Mouse (Mus musculus): Measurements from ENCODE around the gene Glb1l. TPM values are rescaled to one million over a fixed set of nuclear protein-coding genes. Genes with fewer than 3 reads are reported as not detected.

Gene Glb1l
- polyA plus RNA-seq, 1 experiment from 2014 or later, result 3.5 TPM

DNA sequence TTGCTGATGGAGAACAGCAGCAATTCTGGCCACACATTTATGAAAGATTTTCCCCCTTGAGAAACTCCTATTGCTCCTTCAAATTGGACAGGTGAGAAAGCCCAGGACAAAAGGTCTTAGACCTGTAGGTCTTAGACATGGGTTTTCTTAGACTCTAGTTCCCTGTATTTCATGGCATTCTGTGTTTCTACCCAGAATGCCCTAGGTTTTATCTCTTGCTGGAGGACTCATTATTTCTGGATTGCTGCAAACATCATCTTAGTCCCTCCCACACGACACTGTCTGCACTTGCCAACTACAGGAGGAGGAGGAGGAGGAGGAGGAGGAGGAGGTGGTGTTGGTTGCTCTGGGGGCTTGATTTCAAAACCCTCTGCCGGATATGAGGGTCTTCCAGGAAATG lies 15.5 kb upstream of the Glb1l start:
- ATAC-seq, result no peak
- DNase-seq, result no peak
- Histone ChIP-seq H3K27me3 (ENCODE audit: insufficient read depth, low read length) (0 out of 2 replicates have a peak, but pooled peaks cover under 1% of the 10 kb centered on the region), H3K27ac (ENCODE audit: low read depth) (no peak overlapping the region), H3K4me2 (ENCODE audit: low read depth, low read length) (no peak overlapping the region), H3K4me1 (ENCODE audit: insufficient read depth) (peaks cover 23% of the 10 kb centered on the region), H3K9me3 (ENCODE audit: low read length) (no peaks in the 10 kb centered on the region), H3K36me3 (replicated peaks; ENCODE audit: insufficient read depth, low read length) (no peaks in the 10 kb centered on the region), H3K9ac (replicated peaks) (no peak overlapping the region), H3K4me3 (ENCODE audit: low read depth, low read length) (no peak overlapping the region)
- WGBS (ENCODE audit: insufficient replicate concordance), result 42% methylated on average over 2 of the region's 2 CpGs
- TF ChIP-seq EP300 (IDR thresholded peaks at IDR 0.05; ENCODE audit: low read depth) (no peak), CTCF (IDR thresholded peaks at IDR 0.05; ENCODE audit: low read depth) (no peak)

DNA sequence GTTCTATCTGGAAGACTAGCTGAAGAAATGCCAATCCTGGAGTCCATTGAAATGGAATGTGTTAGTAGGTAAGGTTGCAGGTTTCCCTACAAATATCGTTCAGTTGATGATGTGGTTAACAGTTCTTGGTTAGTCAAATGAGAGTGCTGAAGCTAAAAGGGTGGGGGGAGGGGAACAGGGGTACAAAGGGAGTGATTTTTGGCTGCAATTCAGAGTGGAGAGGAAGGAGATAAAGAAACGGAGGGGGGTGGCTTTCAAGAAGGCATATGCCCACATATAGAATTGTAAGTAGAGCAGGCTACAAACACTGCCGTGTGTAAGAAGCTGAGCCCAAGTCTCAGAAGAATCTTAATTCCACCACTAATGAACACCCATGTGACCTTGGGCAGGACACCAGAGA lies 14.9 kb upstream of the Glb1l start:
- peaks cover 21% of the 10 kb centered on the region for H3K4me1 ChIP-seq (ENCODE audit: insufficient read depth)

DNA sequence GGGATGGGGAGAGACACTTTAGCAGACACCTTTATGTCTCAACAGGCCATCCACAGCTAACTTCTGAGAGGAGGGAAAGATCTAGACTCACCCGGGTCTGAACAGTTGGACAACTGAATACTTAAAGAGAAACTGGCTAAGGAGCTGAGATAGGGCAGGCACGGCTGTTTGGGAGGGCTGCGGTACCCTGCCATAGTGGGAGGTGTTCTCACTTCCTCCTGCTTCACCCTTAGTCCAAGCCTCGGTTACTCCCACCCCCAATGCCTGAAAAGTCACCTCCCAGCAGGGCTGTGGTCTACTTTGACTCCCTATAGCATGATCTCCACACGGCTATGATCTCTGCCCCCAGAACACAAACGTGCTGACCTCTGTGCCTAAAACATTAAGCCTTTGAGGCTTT lies 12.9 kb upstream of the Glb1l start:
- Histone ChIP-seq H3K9ac (replicated peaks) (no peak overlapping the region), H3K9me3 (ENCODE audit: low read length) (no peaks in the 10 kb centered on the region), H3K4me3 (ENCODE audit: low read depth, low read length) (no peak overlapping the region), H3K27ac (ENCODE audit: low read depth) (no peak overlapping the region), H3K27me3 (ENCODE audit: insufficient read depth, low read length) (peaks cover 9% of the 10 kb centered on the region; the same call in 1 of the 2 replicates), H3K4me2 (ENCODE audit: low read depth, low read length) (no peak overlapping the region), H3K36me3 (replicated peaks; ENCODE audit: insufficient read depth, low read length) (no peaks in the 10 kb centered on the region), H3K4me1 (ENCODE audit: insufficient read depth) (peaks cover 19% of the 10 kb centered on the region)
- no peak for TF ChIP-seq EP300 (IDR thresholded peaks at IDR 0.05; ENCODE audit: low read depth)
- TF ChIP-seq CTCF (IDR thresholded peaks at IDR 0.05; ENCODE audit: low read depth), result no peak
- 36% methylated on average over 6 of the region's 6 CpGs for WGBS (ENCODE audit: insufficient replicate concordance)
- ATAC-seq (no peak), DNase-seq (no peak)

More for the DNA sequence above, 14.9 kb upstream of the Glb1l start:
- TF ChIP-seq EP300 (IDR thresholded peaks at IDR 0.05; ENCODE audit: low read depth), result no peak
- TF ChIP-seq CTCF (IDR thresholded peaks at IDR 0.05; ENCODE audit: low read depth), result no peak
- no peak overlapping the region for H3K4me3 ChIP-seq (ENCODE audit: low read depth, low read length)
- H3K36me3 ChIP-seq (replicated peaks; ENCODE audit: insufficient read depth, low read length), result no peaks in the 10 kb centered on the region
- 0 out of 2 replicates have a peak, but pooled peaks cover 7% of the 10 kb centered on the region for H3K27me3 ChIP-seq (ENCODE audit: insufficient read depth, low read length)
- H3K4me2 ChIP-seq (ENCODE audit: low read depth, low read length), result no peak overlapping the region
- ATAC-seq (no peak), DNase-seq (no peak)
- H3K27ac ChIP-seq (ENCODE audit: low read depth), result no peak overlapping the region
- whole genome bisulfite sequencing (ENCODE audit: insufficient replicate concordance), result 37% methylated on average over 3 of the region's 3 CpGs
- no peak overlapping the region for H3K9ac ChIP-seq (replicated peaks)
- no peaks in the 10 kb centered on the region for H3K9me3 ChIP-seq (ENCODE audit: low read length)

DNA sequence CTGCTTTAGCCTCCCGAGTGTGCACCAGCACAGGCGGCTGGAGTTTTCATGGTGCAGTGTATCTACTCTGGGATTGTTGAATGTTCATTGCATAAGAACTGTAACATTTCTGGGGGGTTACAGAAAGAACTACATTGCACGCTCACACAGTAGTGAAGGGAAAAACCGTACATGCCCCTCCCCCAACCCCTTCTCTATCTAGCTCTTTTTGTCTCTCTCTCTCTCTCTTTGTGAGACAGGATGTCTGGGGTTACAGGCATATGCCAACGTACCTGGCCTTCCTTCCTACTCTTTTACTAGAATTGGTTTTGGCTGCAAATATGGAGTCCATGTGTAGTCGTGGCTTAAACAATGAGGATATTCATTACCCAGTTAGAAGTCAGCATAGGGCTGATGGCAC lies 12.3 kb upstream of the Glb1l start:
- WGBS (ENCODE audit: insufficient replicate concordance), result 48% methylated on average over 6 of the region's 6 CpGs
- Histone ChIP-seq H3K27me3 (ENCODE audit: insufficient read depth, low read length) (peaks cover 9% of the 10 kb centered on the region; the same call in 1 of the 2 replicates), H3K4me1 (ENCODE audit: insufficient read depth) (peaks cover 20% of the 10 kb centered on the region), H3K9me3 (ENCODE audit: low read length) (no peaks in the 10 kb centered on the region), H3K9ac (replicated peaks) (no peak overlapping the region), H3K36me3 (replicated peaks; ENCODE audit: insufficient read depth, low read length) (no peaks in the 10 kb centered on the region), H3K27ac (ENCODE audit: low read depth) (no peak overlapping the region), H3K4me3 (ENCODE audit: low read depth, low read length) (no peak overlapping the region), H3K4me2 (ENCODE audit: low read depth, low read length) (no peak overlapping the region)
- no peak for TF ChIP-seq EP300 (IDR thresholded peaks at IDR 0.05; ENCODE audit: low read depth)
- TF ChIP-seq CTCF (IDR thresholded peaks at IDR 0.05; ENCODE audit: low read depth), result no peak
- no peak for DNase-seq
- no peak for ATAC-seq

DNA sequence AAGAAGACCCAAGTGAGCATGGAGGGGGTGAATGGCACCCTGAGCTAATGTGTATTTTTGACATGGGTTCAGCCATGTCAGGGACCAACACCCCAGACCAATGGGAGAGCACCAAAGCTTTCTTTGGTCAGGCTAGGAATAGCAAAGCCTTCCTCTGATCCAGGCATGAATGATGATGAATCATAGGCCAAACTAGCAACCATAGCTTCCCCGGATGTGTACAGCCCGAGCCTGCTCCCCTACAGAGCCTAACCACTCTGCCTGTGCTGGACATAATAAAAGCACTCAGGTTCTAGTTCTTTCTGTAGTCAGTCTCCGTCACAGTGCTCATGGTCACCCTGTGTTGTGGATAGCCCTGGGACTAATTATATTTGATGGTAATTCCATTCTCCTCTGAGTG lies 10.9 kb upstream of the Glb1l start:
- TF ChIP-seq EP300 (IDR thresholded peaks at IDR 0.05; ENCODE audit: low read depth) (no peak), CTCF (IDR thresholded peaks at IDR 0.05; ENCODE audit: low read depth) (no peak)
- 62% methylated on average over 3 of the region's 3 CpGs for whole genome bisulfite sequencing (ENCODE audit: insufficient replicate concordance)
- no peak overlapping the region for H3K4me3 ChIP-seq (ENCODE audit: low read depth, low read length)
- H3K36me3 ChIP-seq (replicated peaks; ENCODE audit: insufficient read depth, low read length), result peaks cover 4% of the 10 kb centered on the region
- DNase-seq (no peak), ATAC-seq (no peak)
- no peak overlapping the region for H3K4me2 ChIP-seq (ENCODE audit: low read depth, low read length)
- peaks cover 34% of the 10 kb centered on the region for H3K4me1 ChIP-seq (ENCODE audit: insufficient read depth)
- peaks cover 9% of the 10 kb centered on the region; the same call in 1 of the 2 replicates for H3K27me3 ChIP-seq (ENCODE audit: insufficient read depth, low read length)
- no peak overlapping the region for H3K9ac ChIP-seq (replicated peaks)
- no peak overlapping the region for H3K27ac ChIP-seq (ENCODE audit: low read depth)
- H3K9me3 ChIP-seq (ENCODE audit: low read length), result no peaks in the 10 kb centered on the region

DNA sequence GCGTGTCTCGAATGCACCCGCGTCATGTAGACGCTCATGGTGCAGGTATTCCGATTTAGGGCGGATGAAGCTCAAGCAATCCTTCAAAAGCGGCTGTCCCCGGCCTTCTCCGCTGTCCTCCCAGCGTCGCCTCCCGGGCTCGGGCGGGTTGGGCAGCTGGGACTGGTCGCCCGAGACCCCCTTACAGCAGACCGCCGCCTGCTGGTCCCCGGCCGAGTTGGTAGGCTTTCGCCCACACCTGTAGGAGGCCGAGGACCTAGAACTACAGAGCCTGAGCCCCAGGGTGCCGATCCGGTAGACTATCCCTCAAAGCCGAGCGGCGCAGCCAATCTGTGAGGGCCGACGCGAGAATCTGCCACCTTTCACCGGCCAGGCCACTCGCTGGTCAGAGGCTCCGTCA lies 8.9 kb upstream of the Glb1l start, which contains the start of gene Tuba4a:
Gene Tuba4a, minus strand, starts transcription at position 335 of the 400 bp plus-strand sequence.
- ATAC-seq, result peak; percentile 20
- H3K36me3 ChIP-seq (replicated peaks; ENCODE audit: insufficient read depth, low read length), result peaks cover 24% of the 10 kb centered on the region
- WGBS (ENCODE audit: insufficient replicate concordance), result 3% methylated on average over 29 of the region's 34 CpGs
- H3K9me3 ChIP-seq (ENCODE audit: low read length), result no peaks in the 10 kb centered on the region
- DNase-seq, result no peak
- peak within 1 kb of the TSS; percentile 100 for H3K4me2 ChIP-seq (ENCODE audit: low read depth, low read length)
- TF ChIP-seq CTCF (IDR thresholded peaks at IDR 0.05; ENCODE audit: low read depth) (peak; percentile 28), EP300 (IDR thresholded peaks at IDR 0.05; ENCODE audit: low read depth) (no peak)
- H3K27ac ChIP-seq (ENCODE audit: low read depth), result peak within 1 kb of the TSS; percentile 95
- H3K9ac ChIP-seq (replicated peaks), result peak within 1 kb of the TSS; percentile 84
- peak within 1 kb of the TSS; percentile 95 for H3K4me3 ChIP-seq (ENCODE audit: low read depth, low read length)
- H3K27me3 ChIP-seq (ENCODE audit: insufficient read depth, low read length), result peaks cover 9% of the 10 kb centered on the region; the same call in 1 of the 2 replicates
- peaks cover 47% of the 10 kb centered on the region for H3K4me1 ChIP-seq (ENCODE audit: insufficient read depth)
